Mouse (Mus musculus) kidney, adult 2 months (tissue): ENCODE measurements around the gene C5ar2. TPM values are rescaled to one million over a fixed set of nuclear protein-coding genes. Genes with fewer than 3 reads are reported as not detected.

Experiments
- DNase-seq: peaks from one replicate; pipeline ENCODE4 v3.0.0; 2021
- H3K27ac ChIP-seq: fragments of 200-500 bp; 2 replicates; pipeline ENCODE4 v1.5.1; 2012; ENCODE audit warnings: low read depth, low read length, control low read depth, inconsistent platforms; ENCODE audit not compliant: insufficient read depth
- H3K27me3 ChIP-seq: fragments of 200-500 bp; replicated peaks from 2 replicates; pipeline ENCODE4 v1.6.1; 2012; ENCODE audit warnings: mild to moderate bottlenecking, moderate library complexity, low read length, inconsistent platforms; ENCODE audit not compliant: control insufficient read depth, insufficient read depth
- H3K36me3 ChIP-seq: fragments of 200-500 bp; 2 replicates; pipeline ENCODE4 v1.6.1; 2012; ENCODE audit warnings: mild to moderate bottlenecking, moderate library complexity, low read length, inconsistent platforms; ENCODE audit not compliant: control insufficient read depth, insufficient read depth
- H3K4me1 ChIP-seq: fragments of 200-500 bp; 2 replicates; pipeline ENCODE4 v1.6.1; 2011; ENCODE audit warnings: low read length; ENCODE audit not compliant: control insufficient read depth, insufficient read depth
- H3K4me3 ChIP-seq: fragments of 200-500 bp; 2 replicates; pipeline ENCODE4 v1.5.1; 2011; ENCODE audit warnings: mild to moderate bottlenecking, low read depth, low read length, control low read depth; ENCODE audit not compliant: insufficient read depth
- CTCF ChIP-seq: fragments of 200-500 bp; conservative IDR thresholded peaks from 2 replicates; pipeline ENCODE4 v1.5.1; 2011; ENCODE audit warnings: low read depth, mild to moderate bottlenecking, control low read depth, low read length, moderate library complexity, mixed read lengths; ENCODE audit not compliant: insufficient read depth, insufficient read length
- POLR2A ChIP-seq: fragments of 200-500 bp; IDR thresholded peaks from one replicate; pipeline ENCODE4 v1.6.1; 2011; ENCODE audit warnings: low read depth, low read length, control low read depth
- WGBS: fragments of 180-500 bp; shearing (Covaris S2); methylation state at CpG from one replicate; pipeline ENCODE4 v1.1.7; 2018; 5-methylcytosine and 5-hydroxymethylcytosine counted together
- polyA plus RNA-seq: library from polyadenylated mRNA; depleted of rRNA; stranded (reverse); fragments of >200 nt; gene quantifications from 2 replicates; pipeline ENCODE4 v1.2.3, GENCODE M21; 2012

The C5ar2 gene
- polyA plus RNA-seq, 1 experiment = 0.39 TPM

- Histone ChIP-seq H3K4me1 (peaks cover 20% of the 10 kb centered on the region), H3K27ac (no peak overlapping the region), H3K36me3 (no peaks in the 10 kb centered on the region), H3K27me3 (no peaks in the 10 kb centered on the region), H3K4me3 (no peak overlapping the region)
- WGBS = 73% methylated on average over 10 of the region's 10 CpGs
- no peak for TF ChIP-seq POLR2A
- TF ChIP-seq CTCF = no peak
- DNase-seq = peak; percentile 26
These were observed 36.5 kb downstream of the C5ar2 start for GRCm38 (mm10) chr7:16207496-16207895.

DNA sequence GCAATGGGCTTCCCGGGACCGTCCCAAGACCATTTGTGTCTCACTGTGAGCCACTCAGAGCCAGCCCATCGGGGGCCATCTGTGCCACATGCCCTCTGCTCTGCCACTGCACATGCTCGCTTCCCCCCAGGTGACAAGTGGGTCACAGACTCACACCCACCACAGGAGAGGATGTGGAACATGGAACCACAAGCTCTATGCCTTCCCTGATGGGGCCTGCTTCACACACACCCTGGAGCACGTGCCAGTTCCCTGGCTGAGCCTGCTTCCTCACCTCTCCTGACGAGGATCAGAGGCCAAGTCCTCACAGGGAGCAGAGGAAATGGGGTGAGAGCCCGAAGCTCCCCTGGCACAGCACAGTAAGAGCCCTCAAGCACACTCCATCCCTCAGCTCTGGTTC is 36.9 kb downstream of the C5ar2 start:
- 74% methylated on average over 7 of the region's 7 CpGs for WGBS
- H3K4me3 ChIP-seq = no peak overlapping the region
- no peaks in the 10 kb centered on the region for H3K36me3 ChIP-seq
- no peaks in the 10 kb centered on the region for H3K27me3 ChIP-seq
- H3K4me1 ChIP-seq = peaks cover 24% of the 10 kb centered on the region
- TF ChIP-seq POLR2A (no peak), CTCF (no peak)
- no peak overlapping the region for H3K27ac ChIP-seq
- DNase-seq = no peak

DNA sequence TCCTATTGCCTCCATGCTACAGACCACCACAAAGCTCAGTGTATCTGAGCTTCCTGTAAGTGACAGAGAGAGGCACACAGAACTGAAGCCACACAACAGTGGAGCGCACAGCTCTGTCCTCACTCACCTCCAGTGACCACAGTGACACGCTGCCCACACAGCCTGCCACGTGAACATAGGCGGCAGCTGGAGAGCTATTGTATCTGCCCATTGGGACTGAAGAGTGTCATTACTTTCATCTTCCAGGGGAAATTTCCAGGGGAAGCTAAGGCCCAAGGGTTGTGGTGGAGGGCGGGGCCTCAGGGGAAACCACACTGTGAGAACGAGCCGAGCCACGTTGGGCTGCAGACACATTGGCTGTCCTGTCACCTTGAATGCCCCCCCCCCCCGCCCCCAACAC is 39.2 kb downstream of the C5ar2 start:
- TF ChIP-seq POLR2A (no peak), CTCF (no peak)
- Histone ChIP-seq H3K27ac (peak overlapping the region; percentile 18), H3K4me1 (peaks cover 24% of the 10 kb centered on the region), H3K27me3 (no peaks in the 10 kb centered on the region), H3K36me3 (no peaks in the 10 kb centered on the region), H3K4me3 (no peak overlapping the region)
- 60% methylated on average over 9 of the region's 9 CpGs for WGBS
- no peak for DNase-seq

DNA sequence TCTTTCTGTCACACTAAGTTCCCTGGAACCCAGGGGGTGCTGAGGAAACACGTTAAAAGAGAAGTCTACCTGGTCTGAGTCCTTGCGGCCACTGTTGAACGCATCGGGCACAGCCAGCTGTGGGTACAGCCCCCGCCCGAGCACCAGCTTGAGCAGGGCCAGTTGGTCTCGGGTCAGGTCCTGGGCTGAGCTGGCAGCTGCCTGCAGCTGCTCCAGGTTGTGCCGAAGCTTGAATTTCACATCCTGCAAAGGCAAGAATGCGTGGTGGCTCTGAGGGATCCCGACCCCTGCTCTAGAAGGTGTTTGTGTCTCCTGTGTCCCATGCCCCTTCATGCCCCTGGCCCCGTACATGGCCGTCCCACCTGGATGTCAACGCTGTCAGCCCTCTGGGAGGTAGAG is 40.5 kb downstream of the C5ar2 start:
- 51% methylated on average over 13 of the region's 13 CpGs for WGBS
- DNase-seq = no peak
- H3K27ac ChIP-seq = peak overlapping the region; percentile 89
- H3K27me3 ChIP-seq = no peaks in the 10 kb centered on the region
- TF ChIP-seq POLR2A (no peak), CTCF (no peak)
- peaks cover 24% of the 10 kb centered on the region for H3K4me1 ChIP-seq
- no peak overlapping the region for H3K4me3 ChIP-seq
- no peaks in the 10 kb centered on the region for H3K36me3 ChIP-seq

DNA sequence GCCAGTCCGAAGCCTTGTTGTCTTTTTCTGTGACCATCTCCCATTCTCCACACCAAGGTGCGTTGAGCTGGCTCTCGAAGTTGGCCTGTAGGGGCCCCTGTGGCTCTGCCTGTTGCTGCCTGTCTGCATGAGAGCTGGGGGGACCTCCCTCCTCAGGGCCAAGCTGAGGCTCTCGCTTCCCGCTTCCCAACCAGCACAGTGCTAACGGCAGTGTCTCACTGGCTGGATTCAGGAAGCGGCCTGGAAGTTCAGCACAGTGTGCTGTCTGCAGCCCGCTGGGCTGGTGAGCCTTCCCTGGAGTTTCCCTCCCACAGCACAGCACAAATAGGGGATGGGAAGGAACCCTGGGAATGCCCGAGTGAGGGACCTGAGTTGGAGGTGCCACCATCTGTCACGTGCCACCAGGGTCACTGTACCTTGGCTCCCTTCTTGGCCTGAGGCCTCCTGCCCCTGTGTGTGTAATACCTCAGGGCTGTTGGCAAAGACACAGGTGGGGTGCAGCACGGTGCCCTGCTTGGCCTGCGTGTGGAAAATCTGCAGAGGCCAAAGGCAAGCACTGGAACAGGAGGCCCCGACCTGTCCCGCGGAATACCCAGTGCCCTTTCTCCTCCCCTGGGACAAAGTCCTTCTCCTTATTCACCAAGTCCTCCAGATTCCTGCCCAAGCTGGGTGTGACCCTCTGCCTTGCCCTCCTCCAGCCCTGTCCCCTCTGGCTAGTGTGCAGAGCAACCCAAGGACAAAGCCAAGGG is 41.0 kb downstream of the C5ar2 start:
- no peak for TF ChIP-seq POLR2A
- peak overlapping the region; percentile 89 for H3K27ac ChIP-seq
- no peak overlapping the region for H3K4me3 ChIP-seq
- peaks cover 24% of the 10 kb centered on the region for H3K4me1 ChIP-seq
- DNase-seq = peak; percentile 94
- no peaks in the 10 kb centered on the region for H3K27me3 ChIP-seq
- 47% methylated on average over 15 of the region's 15 CpGs for WGBS
- no peaks in the 10 kb centered on the region for H3K36me3 ChIP-seq

- Histone ChIP-seq H3K4me3 (no peak overlapping the region), H3K27me3 (no peaks in the 10 kb centered on the region), H3K36me3 (no peaks in the 10 kb centered on the region), H3K27ac (no peak overlapping the region), H3K4me1 (peaks cover 24% of the 10 kb centered on the region)
- TF ChIP-seq POLR2A (no peak), CTCF (no peak)
- DNase-seq = no peak
- 82% methylated on average over 6 of the region's 6 CpGs for WGBS
These were observed 42.8 kb downstream of the C5ar2 start for GRCm38 (mm10) chr7:16201136-16201535.

DNA sequence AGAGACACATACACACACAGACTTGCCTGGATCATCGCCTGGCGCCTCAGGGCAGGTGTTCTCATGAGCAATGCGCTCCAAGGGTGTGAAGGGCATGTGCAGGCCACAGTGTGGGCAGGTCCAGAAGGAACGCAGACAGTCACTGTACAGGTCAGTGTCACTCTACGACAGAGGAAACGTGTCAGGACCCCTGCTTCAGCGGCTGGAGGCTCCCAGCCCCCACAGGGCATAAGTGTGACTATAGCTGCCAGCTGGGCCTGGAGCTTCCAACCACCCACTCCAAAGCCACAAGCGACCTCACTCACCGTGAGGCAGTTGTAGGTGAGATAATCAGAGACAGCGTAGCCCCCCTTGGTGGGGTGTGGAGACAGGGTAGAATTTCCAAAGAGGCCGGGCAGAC is 45.4 kb downstream of the C5ar2 start:
- DNase-seq = no peak
- 85% methylated on average over 11 of the region's 11 CpGs for WGBS
- Histone ChIP-seq H3K4me3 (no peak overlapping the region), H3K27ac (no peak overlapping the region), H3K4me1 (peaks cover 12% of the 10 kb centered on the region), H3K27me3 (no peaks in the 10 kb centered on the region), H3K36me3 (no peaks in the 10 kb centered on the region)
- TF ChIP-seq CTCF = no peak
- no peak for TF ChIP-seq POLR2A

- no peak for DNase-seq
- peaks cover under 1% of the 10 kb centered on the region; the same call in 1 of the 2 replicates for H3K4me1 ChIP-seq
- no peaks in the 10 kb centered on the region for H3K27me3 ChIP-seq
- WGBS = 73% methylated on average over 5 of the region's 5 CpGs
- H3K4me3 ChIP-seq = no peak overlapping the region
- no peak for TF ChIP-seq POLR2A
- TF ChIP-seq CTCF = no peak
- no peak overlapping the region for H3K27ac ChIP-seq
- H3K36me3 ChIP-seq = no peaks in the 10 kb centered on the region
These were observed 46.8 kb downstream of the C5ar2 start for GRCm38 (mm10) chr7:16197166-16197565.
